Mouse (Mus musculus) cerebral cortex, adult 2 months (tissue): ENCODE data around the gene Otop1.

Experiments used
- WGBS: fragments of 180-500 bp; shearing (Covaris S2); methylation state at CpG from one replicate; pipeline ENCODE4 v1.1.7; 2018; 5-methylcytosine and 5-hydroxymethylcytosine counted together

Otop1 gene

GRCm38 (mm10) chr5:38275771-38276170, at the start of gene Otop1:
Gene Otop1 (plus strand): TSS chr5:38275972.
- WGBS = 24% methylated on average over 4 of the region's 4 CpGs

DNA sequence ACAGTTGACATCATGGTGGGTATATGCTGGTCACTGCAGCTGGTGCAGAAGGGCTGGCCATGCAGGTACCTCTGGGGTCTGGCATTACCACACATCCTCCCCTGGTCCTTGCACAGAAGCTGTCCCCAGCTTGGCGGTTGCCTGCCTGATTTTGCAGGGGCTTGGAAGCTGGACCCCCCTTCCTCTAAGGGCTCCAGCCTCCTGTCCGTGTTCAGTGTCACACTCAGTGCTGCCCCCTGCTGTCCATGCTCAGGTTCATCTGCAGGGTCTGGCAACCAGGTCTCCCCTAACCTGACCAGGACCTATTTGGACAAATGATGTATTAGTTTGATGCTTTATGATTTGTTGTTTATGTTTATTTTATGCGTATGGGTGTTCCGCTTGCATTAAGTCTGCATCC, 40.4 kb upstream of the Otop1 start:
- 69% methylated on average over 4 of the region's 4 CpGs for WGBS

GRCm38 (mm10) chr5:38236627-38237026, 39.1 kb upstream of the Otop1 start:
- 96% methylated on average over 2 of the region's 2 CpGs for WGBS

DNA sequence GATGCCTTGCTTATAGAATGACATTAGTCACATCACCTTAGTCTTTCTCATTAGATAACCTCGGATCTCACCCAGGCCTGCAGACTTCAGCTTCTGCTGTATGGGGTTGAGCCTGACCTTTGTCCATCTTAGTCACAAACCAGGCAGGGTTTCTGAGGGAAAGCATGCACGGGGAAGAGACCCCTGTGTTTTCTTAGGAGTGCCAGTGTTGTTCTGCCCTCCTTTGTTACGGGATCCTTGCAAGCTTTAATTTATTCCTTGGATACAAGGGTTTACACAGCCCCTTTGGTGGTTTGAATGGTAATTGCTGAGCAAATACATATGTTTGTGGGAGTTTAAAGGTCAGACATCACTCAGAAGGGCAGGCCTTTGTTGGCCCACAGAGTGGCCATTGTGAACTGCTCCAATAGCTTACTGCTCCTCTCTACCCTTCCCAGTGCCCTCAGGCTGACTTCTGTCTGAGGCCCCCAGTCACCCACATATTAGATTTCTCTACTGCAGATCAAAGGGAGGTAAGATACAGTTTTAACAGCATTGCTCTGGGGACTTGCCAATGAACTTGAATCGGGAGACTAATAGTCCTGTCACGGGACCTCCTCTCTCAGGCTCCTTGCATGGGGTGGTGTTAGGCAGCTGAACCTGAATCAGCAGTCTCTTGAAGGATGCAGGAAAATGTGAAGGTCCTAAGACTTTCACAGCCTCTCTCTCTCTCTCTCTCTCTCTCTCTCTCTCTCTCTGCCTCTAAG, 34.9 kb upstream of the Otop1 start:
- WGBS = 70% methylated on average over 5 of the region's 5 CpGs

GRCm38 (mm10) chr5:38241473-38241834, 34.3 kb upstream of the Otop1 start:
- WGBS = 78% methylated on average over 3 of the region's 3 CpGs

- 84% methylated on average over 6 of the region's 6 CpGs for WGBS
These were observed 33.8 kb upstream of the Otop1 start for GRCm38 (mm10) chr5:38241966-38242365.

- WGBS = 43% methylated on average over 4 of the region's 4 CpGs
These were observed 20.6 kb upstream of the Otop1 start for GRCm38 (mm10) chr5:38255195-38255594.

GRCm38 (mm10) chr5:38255644-38256043, 20.1 kb upstream of the Otop1 start:
- WGBS = 71% methylated on average over 3 of the region's 3 CpGs

- 88% methylated on average over 1 of the region's 1 CpGs for WGBS
These were observed 19.2 kb upstream of the Otop1 start for GRCm38 (mm10) chr5:38256551-38256950.

- 59% methylated on average over 8 of the region's 8 CpGs for WGBS
These were observed 17.6 kb upstream of the Otop1 start for GRCm38 (mm10) chr5:38258034-38258772.

- WGBS = 71% methylated on average over 5 of the region's 5 CpGs
These were observed 17.0 kb upstream of the Otop1 start for GRCm38 (mm10) chr5:38258773-38259146.

GRCm38 (mm10) chr5:38259455-38260106, 16.2 kb upstream of the Otop1 start:
- 36% methylated on average over 9 of the region's 9 CpGs for WGBS

GRCm38 (mm10) chr5:38260107-38260682, 15.6 kb upstream of the Otop1 start, which contains the start of gene Tmem128:
Gene Tmem128 (plus strand): TSS chr5:38260185.
- under 1% methylated on average over 40 of the region's 40 CpGs for WGBS

DNA sequence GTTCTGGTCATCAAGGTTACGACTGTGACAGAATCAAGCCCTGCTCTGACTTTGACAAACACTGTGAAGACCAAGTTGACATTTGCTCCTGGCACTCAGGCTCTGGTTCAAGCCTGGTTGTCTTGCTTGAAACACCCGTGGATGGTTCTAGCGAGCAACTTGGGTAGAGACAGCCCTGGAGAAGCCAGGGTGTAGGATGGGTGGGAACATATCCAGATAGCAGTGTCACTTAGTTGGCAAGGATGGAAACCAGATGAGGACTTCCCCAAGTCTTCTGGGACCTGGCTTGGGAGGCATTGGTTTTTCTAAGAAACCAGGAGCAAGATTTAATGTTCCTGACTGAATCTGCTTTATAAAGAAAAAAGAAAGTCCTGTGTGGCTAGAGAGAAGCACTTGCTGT, 4.8 kb upstream of the Otop1 start:
- 75% methylated on average over 3 of the region's 3 CpGs for WGBS

DNA sequence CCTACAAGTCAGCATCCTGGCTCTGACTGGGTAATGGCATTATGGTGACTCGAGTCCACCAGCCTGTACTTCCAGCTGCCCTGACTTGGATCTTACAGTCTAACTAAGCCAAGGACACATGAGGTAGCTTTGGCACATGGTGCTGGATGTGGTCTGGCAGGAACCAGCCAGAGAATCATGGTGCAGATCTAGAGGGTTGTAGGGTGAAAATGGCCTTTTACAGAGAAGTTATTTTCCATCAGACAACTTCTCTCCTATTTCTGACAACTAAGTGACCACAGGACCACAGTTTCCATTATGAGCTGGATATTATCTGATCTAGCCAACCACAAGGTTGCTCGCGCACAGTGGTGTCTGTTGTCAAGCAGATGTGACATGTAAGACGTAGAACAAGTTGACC, 1.9 kb upstream of the Otop1 start:
- 91% methylated on average over 4 of the region's 4 CpGs for whole genome bisulfite sequencing

GRCm38 (mm10) chr5:38276451-38276850, 679 bp downstream of the Otop1 start:
- 2% methylated on average over 19 of the region's 19 CpGs for WGBS

DNA sequence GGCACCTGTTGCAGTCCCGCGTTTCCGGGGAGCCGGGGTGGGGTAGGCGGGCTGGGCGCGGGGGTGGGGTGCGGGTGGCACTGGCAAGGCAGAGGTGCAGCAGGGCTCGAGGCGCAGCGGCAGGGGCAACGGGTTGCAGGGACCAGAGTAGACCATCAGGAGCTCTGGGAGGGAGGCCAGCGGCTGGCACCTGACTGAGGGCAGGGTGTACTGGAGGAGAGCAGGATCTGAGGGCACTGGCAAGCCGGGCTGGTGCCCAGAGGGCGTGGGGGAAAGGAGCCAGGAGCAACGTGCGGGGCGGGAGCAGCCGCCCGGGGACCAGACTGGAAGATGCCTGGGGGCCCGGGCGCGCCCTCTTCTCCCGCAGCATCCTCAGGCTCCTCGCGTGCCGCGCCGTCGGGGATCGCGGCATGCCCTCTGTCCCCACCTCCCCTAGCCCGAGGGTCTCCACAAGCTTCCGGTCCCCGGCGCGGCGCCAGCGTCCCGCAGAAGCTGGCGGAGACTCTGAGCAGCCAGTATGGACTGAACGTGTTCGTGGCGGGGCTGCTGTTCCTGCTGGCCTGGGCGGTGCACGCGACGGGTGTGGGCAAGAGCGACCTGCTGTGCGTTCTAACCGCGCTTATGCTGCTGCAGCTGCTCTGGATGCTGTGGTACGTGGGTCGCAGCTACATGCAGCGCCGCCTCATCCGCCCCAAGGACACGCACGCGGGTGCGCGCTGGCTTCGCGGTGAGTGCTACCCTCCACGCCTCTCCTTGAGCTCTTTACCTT, 1.5 kb downstream of the Otop1 start:
- WGBS = 2% methylated on average over 65 of the region's 65 CpGs

DNA sequence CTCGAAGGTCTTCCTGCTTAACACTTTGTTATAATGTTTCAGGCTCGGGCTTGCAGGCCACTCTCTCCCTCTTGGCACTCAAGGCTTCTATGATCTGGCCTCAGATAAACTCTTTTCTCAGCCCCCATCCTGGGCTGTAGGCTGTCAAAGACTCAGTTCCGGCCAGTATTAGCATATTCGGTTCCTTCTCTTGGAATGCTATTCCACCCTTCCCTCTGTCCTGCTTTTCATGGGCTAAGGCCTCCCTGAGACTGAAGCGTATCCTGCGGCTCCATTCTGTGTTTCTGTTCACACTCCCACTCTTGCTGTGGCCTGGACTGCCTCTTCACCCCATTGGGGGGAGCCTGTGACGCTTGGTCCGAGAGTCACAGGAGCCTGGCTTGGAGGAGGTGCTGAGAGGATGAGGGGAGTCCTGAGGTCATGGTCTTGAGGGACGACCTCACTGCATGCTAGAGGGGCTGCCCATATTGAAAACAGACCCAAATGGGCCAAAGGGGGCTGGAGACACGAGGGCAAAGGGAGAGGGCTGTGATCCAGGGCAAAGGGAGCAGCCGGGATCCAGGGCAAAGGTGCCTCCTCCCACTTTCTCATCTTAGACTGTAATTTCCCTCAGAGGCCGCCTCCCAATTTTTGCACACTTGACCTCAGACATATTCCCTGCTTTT, 2.3 kb downstream of the Otop1 start:
- 32% methylated on average over 12 of the region's 12 CpGs for WGBS

DNA sequence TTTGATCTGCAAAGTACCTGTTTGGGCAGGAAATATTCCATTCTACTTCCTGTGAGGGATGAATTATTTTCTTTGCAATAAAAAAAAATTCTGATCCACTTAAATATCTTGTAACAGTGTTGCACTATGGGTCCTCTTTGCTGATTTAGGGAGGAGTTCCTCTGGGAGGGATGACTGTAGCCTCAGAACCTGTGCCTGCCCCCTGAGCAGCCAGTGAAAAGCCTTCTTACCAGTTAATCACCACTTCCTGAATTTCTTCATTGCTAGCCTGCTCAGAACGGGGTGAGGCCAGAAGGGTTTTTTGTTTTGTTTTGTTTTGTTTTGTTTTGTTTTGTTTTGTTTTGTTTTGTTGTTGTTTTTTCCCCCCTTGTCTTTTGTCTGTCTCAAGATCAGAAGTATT, 4.3 kb downstream of the Otop1 start:
- 35% methylated on average over 1 of the region's 1 CpGs for WGBS

GRCm38 (mm10) chr5:38285724-38286123, 10.0 kb downstream of the Otop1 start:
- WGBS = 81% methylated on average over 9 of the region's 9 CpGs

- 84% methylated on average over 3 of the region's 3 CpGs for WGBS
These were observed 12.7 kb downstream of the Otop1 start for GRCm38 (mm10) chr5:38288476-38288875.
